Mouse (Mus musculus) testis, adult 2 months (tissue): Measurements from ENCODE around the gene Oas1h.

ENCODE experiments used
- CTCF ChIP-seq: fragments of 200-500 bp; IDR thresholded peaks from 2 replicates; pipeline ENCODE4 v1.5.1; 2012; ENCODE audit warnings: low read depth, mild to moderate bottlenecking, inconsistent platforms, low read length, moderate library complexity; ENCODE audit not compliant: control insufficient read depth, insufficient read depth, insufficient replicate concordance
- POLR2A ChIP-seq: fragments of 200-500 bp; IDR thresholded peaks from 2 replicates; pipeline ENCODE4 v1.6.1; 2012; ENCODE audit warnings: low read depth, mild to moderate bottlenecking, inconsistent platforms, low read length, moderate library complexity; ENCODE audit not compliant: control insufficient read depth

DNA sequence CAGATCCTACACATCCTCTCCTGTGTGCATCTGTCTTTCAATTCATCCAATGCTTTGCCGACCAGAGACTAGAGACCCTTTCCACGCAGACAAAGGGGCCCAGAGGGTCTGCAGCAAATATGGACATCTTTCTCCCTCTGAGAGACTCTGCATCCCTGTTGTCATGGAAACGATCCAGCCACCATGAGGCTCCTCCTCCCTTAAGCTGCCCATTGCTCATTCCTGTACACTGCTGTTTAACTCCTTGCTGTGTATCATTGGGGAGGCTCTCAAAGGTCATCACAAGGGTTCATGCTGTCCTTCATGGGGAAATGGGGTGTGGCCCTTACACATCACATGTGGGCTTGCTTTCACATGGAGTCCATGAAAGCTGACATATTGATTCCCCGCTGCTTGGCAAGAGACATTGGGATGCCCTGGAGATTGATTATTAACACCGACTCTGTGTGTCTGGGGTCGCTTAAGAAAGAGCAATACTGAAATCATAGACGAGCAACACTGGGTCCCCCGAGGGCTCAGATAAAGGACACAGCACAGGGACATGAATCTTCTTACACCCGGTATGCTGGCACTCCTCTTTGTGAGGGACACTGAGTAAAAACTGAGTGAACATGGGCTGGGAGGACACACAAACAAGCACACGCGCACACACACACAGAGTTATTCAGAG is 34.1 kb downstream of the Oas1h start:
- TF ChIP-seq POLR2A (no peak), CTCF (no peak)
